Mouse (Mus musculus): ENCODE results near the gene Gm21828. TPM values are rescaled to one million over a fixed set of nuclear protein-coding genes. Genes with fewer than 3 reads are reported as not detected.
"Not testable (repeated sequence)": the region's sequence is repeated elsewhere in the genome, so short reads cannot be mapped to it uniquely, and the experiment has no call there.

Gene Gm21828
- polyA plus RNA-seq (2016; fragmentation: Nextera tagmentation; extraction: Ambion mirVana), result not detected in 2 replicates

- H3K9me3 ChIP-seq; H3K27ac ChIP-seq; H3K4me3 ChIP-seq; H3K36me3 ChIP-seq (replicated peaks); H3K27me3 ChIP-seq (ENCODE audit: poor library complexity, severe bottlenecking); DNase-seq (ENCODE audit: extremely low spot score, low spot score); H3K4me1 ChIP-seq: not testable (repeated sequence)
- no CpG with 5 or more reads among the region's 3 CpGs for WGBS
Observed at GRCm38 (mm10) chrY:13223828-13224227, at the start of gene Gm21828. TSS of gene Gm21828 (minus strand) at chrY:13223928.

- H3K36me3 ChIP-seq (replicated peaks); H3K4me1 ChIP-seq; H3K27me3 ChIP-seq (ENCODE audit: poor library complexity, severe bottlenecking); H3K9me3 ChIP-seq; H3K4me3 ChIP-seq; H3K27ac ChIP-seq; DNase-seq (ENCODE audit: extremely low spot score, low spot score): not testable (repeated sequence)
Observed at GRCm38 (mm10) chrY:13252091-13252490, 28.4 kb upstream of the Gm21828 start, which contains the start of the genes Gm21440 and Gm21454. TSS of gene Gm21440 (plus strand) at chrY:13252391. TSS of gene Gm21454 (plus strand) at chrY:13252442.

Other genes with a start within 250 kb of the Gm21828 start
- not detected in 2 replicates for gene Gm20807, start 181.0 kb downstream of the Gm21828 start, polyA plus RNA-seq (2016; fragmentation: Nextera tagmentation; extraction: Ambion mirVana)
- gene Gm21891, start 90.4 kb downstream of the Gm21828 start, polyA plus RNA-seq (2016; fragmentation: Nextera tagmentation; extraction: Ambion mirVana), result not detected in 2 replicates
- not detected in 2 replicates for gene Gm21425, start 62.0 kb downstream of the Gm21828 start, polyA plus RNA-seq (2016; fragmentation: Nextera tagmentation; extraction: Ambion mirVana)
- not detected in 2 replicates for gene Gm21440, start 28.5 kb upstream of the Gm21828 start, polyA plus RNA-seq (2016; fragmentation: Nextera tagmentation; extraction: Ambion mirVana)
- gene Gm21454, start 28.5 kb upstream of the Gm21828 start, polyA plus RNA-seq (2016; fragmentation: Nextera tagmentation; extraction: Ambion mirVana), result not detected in 2 replicates
- not detected in 2 replicates for gene Gm21725, start 125.1 kb upstream of the Gm21828 start, polyA plus RNA-seq (2016; fragmentation: Nextera tagmentation; extraction: Ambion mirVana)
- gene Gm21866, start 241.7 kb upstream of the Gm21828 start, polyA plus RNA-seq (2016; fragmentation: Nextera tagmentation; extraction: Ambion mirVana), result not detected in 2 replicates

Data from forebrain, embryonic 10.5 days (tissue).